Mouse (Mus musculus): ENCODE data around the gene Gm20388.
"Not testable (repeated sequence)": the region's sequence is repeated elsewhere in the genome, so short reads cannot be mapped to it uniquely, and the experiment has no call there.

Gene Gm20388

DNA sequence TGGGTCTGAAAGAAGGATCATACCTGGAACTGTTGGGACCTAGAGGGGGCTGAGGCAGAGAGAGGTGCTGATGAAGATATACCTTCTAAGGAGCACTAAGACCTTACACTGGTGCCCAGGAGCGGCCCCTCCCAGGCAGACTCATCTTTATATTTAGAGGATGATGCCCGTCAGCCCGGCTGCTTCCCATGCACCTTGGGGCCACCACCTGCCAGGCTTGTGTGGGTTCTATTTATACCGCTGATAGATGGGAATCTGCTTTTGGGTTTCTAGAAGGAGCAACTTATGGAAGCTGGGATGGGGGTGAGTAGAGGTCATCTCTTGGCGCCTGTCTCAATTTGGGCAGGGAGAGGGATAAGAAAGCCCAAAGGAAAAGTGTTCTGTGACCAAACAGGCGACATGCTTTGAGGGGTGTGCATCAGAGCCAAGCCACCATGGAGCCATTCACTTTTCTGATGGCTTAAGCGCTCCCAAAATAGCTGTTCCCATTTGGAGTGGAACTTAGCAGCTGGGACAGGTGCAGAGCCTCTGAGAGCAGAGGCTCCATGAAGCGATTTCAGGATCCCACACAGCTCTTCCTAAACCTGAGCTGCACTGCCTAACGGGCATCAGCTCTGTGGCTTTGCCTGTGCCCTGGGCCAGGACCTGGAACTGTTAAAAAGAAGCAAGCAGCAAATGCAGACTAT, 3985.2 kb downstream of the Gm20388 start:
- DNase-seq: no peak

DNA sequence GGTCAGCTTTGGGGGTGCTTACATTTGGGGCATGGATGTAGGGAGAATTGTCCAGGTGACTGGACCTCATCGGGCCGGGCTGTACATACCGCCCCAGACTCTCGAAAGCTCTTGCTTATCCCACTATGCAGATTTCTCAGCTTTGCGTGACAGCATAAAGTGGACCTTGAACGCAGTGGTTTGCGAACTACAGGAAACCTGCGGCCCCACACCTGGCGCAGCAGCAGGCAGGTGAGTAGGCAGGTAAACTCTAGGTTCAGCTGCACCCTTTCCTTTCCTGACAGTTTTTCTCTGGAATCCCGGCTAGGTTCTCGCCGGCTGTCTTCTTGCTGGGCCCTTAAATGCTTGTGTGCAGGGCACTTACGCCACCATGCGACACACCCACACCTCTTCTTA, 3985.7 kb downstream of the Gm20388 start:
- DNase-seq: no peak

DNA sequence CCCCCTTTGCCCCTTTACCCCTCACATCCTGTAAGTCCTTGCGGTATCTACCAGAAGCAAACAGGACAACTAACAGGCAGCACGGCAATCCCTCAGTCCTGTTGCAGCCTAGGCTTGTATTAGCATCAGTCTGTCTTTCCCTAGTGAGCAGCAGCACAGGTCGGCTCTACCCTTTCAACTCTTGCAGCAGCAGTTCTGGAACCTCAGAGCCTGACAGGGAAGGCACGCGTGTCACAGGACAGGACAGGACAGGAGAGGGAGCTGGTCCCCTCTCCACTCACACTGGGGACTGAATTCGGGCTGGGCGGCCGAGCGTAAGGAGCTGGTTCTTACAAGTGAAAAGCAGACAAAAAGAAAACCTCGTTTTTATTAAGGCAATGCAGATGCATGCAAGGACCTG, 3986.1 kb downstream of the Gm20388 start:
- no peak for DNase-seq

DNA sequence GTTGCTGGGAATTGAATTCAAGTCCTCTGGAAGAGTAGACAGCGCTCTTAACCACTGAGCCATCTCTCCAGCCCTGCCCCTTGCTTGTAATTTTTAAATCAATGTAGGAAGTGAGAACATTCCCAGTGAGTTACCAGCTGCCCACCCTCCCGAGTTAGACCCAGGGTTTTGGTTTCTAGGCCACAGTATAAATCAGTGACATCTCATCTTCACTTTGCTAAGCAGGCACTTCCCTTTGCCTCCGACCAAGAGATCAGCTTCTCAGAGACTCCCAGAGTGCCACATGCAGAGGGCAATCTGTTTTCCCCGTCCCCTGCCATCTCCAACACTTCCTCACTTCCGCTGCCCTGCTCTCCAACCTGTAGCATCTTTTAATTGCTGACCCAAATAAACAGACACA, 3987.9 kb downstream of the Gm20388 start:
- DNase-seq: no peak

DNA sequence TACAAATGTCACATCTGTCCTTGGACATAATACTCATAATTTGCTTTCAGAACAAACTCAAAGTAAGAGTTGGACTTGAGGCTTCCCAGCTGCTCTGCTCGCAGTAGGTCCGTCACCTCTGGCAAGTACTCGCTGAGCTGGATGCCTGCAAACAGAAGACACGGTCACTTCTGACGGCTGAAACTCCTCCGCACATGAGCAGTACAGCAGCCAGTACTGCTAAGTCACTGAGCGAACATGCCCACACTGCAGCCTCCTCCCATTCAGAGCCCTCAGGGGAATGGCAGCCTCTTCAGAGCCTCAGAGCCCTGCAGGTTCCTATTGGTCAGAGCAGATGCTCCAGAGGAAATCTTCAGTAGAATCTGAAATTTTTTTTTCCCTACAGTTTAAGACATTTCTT, 3988.7 kb downstream of the Gm20388 start:
- no peak for DNase-seq

DNA sequence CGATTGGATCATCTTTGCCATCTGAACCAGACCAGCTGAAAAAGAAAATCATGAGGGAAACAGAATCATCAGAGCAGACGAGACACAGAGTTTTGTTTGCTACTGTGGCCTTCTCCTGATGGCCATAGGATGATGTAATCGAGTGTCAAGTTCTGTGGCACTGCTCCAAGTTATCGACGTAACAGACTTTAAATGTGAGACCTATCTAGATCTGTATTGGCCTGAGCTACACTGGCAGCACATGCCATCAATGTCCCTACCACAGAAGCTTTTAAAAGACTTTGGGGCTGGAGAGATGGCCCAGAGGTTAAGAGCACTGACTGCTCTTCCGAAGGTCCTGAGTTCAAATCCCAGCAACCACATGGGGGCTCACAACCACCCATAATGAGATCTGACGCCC, 3992.0 kb downstream of the Gm20388 start:
- DNase-seq: no peak

DNA sequence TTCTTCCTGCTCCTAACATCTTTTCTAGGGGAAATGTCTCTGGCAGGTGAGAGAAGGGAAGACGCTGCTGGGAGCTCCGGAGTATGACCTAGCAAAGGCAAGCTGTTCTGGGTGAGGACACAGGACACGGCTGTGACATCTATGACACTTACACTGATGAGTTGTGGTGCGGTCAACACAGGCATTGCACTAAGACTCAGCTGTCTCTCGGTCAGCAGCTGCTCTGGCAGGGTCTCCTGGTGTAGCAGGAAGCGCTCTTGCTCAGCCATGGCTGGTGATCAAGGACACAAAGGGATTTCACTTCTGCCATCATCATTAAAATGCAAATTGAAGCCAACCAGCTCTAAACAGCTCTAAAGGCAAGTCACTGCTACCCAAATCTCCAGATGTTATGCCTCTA, 3997.0 kb downstream of the Gm20388 start:
- no peak for DNase-seq

DNA sequence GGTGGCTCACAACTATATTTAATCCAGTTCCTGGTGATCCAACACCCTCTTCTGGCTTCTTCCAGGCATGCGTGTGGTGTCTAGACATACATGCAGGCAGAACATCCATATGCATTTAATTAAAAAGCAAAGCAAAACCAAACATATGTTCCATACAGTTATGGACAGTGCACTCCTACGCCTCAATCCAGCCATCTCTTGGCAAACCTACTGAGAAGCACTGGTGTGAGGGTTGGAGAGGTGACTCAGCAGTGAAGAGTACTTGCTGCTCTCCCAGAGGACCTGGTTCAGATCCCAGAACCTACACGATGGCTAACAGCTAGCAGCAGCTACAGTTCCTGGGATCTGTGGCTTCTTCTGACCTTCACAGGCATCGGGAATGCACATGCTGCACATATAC, 4001.6 kb downstream of the Gm20388 start:
- DNase-seq: no peak

DNA sequence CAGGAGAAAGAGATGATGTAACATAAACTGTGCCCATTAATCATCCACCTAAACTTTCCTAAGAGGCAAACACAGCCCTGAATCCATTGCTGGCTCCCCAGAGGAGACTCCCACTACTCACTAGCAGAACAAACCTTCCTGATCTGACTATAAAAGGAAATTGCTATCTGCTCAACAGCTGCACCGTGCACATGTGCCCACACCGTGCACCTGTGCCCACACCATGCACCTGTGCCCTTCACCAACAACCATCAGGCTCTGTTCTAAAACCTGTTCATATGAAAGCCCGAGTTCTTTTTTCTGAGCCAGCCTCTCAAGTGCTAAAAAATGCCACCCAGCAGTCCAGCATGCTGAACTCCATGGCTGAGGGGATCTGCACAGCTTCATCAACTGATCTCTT, 4004.0 kb downstream of the Gm20388 start:
- no peak for DNase-seq

DNA sequence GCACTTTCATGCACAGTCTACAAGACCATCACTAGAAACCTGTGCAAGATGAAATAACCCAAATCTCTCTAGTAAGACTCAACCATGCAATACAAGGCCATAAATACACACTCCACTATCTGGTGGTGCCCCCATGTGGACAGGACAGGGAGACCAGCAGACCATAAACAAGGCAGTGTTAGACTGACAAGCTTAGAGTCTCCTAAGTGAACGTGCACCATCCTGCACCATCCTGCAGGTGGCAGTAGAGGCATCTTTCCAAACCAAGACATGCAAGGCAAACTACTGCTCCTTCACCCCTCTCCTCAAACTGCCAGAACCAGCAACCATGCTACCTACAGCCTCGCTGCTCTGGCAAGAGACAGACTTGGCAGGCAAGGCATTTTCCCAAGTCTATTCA, 4014.1 kb downstream of the Gm20388 start:
- peak; percentile 83 for DNase-seq

DNA sequence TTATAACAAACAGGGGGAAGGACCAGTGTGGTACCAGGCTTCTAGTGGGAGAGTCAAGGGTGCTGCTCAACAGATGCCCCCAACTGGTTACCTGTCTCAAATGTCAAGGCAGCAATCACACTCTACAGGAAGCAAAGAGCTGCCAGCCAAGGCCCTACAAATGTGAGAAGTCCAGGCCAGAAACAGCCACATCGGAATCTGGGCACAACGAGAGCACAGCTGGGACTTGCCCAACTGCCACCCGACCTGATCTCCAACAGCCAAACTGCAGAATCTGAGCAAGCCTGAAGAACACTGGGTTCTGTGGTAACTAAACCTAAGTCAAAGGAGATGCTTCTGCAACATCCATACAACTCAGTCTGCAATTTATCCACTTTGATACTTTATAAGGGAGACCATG, 4015.0 kb downstream of the Gm20388 start:
- DNase-seq: no peak

DNA sequence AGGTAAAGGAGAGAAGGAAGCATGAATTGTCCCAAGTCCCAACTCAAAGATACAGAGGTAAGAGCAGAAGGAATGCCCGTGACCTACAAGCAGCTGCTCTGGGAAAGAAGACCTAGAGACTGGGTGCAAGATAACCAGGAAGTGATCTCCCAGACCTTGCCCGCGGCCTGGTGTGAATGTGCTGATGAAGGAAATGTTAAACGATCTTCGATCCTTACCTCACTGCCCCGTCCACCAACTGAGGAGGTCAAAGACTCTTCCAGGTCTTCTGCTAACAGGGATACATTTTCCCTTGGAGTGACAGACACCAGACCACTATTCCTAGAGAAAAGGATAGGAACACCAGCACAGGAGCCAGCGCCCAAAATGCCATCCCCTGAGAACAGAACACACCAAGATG, 4018.4 kb downstream of the Gm20388 start:
- no peak for DNase-seq

DNA sequence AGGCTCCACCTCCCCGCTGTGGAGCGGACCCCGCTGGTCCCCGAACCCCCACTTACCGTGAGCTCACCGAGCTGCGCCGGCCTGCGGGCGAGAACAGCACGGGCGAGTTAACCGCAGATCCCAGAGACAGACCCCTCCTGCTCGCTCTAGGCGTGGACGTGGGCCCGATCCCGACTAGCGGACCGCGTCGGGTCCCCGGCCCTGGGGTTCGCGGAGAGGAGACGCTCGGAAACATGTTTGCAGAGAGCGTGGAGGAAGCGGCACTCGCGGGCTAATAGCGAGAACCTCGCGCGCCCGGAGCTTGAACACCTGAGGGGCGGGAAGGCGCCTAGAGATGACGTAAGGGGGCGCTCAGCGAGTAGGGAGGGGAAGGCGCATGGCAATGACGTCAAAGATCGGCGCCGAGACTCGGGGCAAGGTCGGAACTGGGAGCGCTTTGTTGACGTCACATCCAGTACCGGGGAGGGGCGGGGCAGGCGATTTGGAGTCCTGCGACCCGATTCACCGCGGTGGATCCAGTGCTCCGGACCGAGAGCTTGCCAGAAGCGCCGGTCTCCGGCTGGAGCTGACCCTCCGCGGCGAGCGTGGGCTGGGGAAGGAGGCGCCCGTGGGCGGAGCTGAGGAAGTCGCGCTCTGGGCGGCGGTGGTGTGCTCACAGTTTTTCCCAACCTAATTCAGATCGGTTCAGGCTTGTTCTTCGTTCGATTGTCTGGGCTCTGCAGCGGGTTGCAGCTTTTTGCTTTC, 4038.5 kb downstream of the Gm20388 start, which contains the start of gene Nup133:
TSS of gene Nup133 (minus strand) at position 324 of the 744 bp plus-strand sequence.
- DNase-seq: peak; percentile 98

DNA sequence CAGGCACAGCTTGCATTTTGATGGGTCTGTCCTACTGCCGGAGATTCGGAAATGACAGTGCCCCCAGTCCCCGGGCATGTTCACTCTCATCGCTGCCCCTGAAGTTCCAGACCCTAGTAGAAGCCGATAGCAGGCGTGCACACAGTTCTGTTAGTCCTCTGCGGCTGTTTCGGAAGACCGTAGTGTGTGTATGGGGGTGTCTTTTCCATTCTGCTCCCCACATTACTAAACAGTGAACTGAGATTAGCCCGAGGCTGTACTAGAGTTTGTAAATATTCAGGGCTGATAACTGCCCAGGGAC, 4039.0 kb downstream of the Gm20388 start:
- DNase-seq: no peak

DNA sequence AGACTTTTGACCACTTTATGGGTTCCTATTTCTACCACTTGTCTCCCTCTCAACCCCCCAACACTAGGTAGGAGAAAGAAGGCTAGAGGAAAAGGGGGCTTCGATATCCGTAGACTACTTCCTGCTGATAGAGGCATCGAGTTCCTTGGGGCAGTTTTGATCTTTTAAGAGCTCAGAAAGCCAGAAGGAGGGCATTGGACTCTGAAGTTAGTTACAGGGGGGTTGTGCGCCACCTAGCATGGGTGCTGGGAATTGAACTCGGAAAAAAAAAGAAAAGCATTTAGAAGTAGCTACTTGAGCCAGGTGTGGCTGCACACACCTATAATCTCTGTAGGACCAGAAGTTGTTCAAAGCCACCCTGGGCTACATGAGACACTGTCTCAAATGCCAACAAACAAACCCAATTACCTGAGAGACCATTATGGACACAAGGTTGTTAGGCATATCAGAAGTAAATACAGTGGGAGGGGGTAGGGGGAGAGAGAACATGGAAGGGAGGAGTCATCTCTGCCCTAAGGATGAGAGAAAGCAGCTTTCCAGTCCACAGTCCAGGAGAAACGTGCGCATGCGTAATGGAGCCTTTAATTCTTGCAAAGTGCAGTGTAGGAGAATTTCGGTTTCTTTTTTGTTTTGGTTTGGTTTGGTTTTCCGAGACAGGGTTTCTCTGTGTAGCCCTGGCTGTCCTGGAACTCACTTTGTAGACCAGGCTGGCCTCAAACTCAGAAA, 4039.6 kb downstream of the Gm20388 start:
- peak; percentile 74 for DNase-seq

DNA sequence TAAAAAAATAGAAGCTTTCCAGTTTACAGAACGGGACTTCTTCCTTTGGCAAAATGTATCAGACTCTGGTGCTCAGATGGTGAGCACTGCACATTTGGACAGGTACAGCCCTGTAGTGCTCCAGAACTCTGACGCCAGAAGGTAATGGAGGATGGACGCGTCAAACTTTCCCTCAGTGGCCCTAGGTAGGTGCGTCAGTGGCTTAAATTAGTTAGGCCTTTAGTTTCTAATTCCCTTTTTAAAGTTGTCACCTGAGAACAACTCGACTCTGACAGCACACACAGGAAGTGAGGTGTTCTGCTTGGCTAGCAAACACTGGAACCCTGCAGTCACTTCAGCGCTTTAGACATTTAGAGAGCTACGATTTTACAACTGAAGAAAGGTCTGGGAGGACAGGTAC, 4043.0 kb downstream of the Gm20388 start:
- no peak for DNase-seq

DNA sequence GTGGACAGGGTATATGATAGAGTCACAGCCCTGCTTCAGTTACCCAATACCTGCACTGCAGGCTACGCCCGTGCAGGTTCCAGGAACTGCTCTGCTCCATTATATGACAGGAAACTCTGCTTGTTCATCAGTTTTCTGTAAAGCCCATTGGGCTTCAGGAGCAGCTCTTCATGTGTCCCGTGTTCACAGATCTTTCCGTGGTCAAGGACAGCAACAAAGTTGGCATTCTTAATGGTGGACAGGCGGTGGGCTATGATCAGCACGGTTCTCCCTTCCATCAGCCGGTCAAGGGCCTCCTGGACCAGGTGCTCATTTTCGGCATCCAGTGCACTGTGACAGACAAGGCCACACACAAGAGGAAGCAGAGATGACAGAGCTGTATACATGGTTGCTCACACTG, 4043.6 kb downstream of the Gm20388 start:
- DNase-seq: no peak

DNA sequence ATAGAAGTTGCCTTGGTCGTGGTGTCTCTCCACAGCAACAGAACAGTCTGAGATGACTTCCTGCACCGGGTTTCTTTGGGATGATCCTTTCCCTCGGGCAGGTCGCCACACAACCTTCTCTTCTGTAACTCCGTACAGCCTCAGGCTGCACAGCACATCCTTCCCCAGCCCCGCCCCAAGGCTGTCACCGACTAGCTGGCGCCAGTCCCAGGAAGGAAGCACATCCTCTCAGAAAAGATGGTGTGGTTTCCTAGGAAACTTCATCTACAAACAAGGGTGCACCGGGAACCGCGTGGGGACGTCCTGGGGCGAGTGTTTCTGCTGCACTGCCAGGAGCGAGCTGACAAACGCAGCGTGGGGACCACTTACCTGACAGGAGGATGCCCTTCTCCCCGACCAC, 4047.5 kb downstream of the Gm20388 start:
- no peak for DNase-seq

DNA sequence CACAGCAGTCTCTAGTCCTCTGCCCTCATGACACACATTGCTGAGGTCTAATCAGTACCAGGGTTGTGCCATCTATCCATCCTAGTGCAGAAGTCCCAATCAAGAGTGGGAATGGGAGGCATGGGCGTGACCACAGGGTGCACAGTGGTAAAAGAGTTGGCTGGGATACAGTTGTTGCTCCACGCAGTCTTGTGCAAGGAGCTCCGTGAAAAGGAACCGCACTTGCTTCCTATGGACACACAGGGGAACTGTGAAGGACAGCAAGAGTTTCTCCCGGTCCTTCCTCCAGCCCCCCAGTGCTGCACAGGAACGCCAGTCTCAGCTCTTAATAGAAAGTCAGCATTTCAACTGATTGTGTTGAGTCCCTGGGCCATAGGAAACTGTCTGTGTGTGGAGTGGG, 4048.8 kb downstream of the Gm20388 start:
- no peak for DNase-seq

DNA sequence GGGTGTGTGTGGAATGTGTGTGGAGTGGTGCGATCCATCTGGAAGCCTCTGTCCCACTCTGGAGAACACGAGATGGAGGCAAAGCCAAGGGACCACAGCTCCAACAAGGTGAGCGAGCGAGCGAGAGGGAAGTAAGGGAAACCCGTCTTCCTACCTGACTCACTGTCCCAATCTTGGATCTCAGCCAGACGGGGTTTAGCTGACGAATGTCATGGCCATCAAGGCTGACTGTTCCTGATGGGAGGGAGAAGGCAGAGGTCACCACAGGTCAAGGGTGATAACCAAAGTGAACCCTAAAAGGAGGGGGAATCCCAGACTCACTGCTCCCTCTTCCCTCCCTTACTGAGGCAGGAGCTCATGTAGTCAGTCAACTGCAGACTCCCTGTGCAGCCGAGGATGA, 4049.4 kb downstream of the Gm20388 start:
- DNase-seq: no peak

DNA sequence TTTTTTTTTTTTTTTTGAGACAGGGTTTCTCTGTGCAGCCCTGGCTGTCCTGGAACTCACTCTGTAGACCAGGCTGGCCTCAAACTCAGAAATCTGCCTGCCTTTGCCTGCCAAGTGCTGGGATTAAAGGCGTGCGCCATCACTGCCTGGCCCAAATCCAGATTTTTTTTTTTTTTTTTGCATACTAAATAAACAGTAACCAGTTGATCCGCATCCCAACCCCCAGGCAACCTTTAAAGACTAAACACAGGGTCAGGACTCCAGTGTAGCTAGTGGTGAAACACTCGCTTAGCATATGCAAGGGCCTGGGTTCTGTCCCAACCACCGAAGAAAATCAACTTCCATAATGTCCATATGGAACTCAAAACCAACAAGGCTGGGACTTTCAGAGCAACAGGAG, 4049.9 kb downstream of the Gm20388 start:
- DNase-seq: not testable (repeated sequence)

DNA sequence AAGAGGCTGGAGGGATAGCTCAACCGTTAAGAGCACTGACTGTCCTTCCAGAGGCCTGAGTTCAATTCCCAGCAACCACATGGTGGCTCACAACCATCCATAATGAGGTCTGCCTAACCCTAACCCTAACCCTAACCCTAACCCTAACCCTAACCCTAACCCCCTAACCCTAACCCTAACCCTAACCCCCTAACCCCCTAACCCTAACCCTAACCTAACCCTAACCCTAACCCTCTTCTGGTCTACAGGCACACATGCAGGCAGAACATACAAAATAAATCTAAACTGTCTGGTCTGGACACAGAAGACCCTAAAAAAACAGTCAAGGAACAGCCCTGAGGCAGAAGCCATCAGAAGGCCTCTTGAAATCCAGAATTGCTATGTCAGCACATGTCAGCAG, 4050.7 kb downstream of the Gm20388 start:
- no peak for DNase-seq

DNA sequence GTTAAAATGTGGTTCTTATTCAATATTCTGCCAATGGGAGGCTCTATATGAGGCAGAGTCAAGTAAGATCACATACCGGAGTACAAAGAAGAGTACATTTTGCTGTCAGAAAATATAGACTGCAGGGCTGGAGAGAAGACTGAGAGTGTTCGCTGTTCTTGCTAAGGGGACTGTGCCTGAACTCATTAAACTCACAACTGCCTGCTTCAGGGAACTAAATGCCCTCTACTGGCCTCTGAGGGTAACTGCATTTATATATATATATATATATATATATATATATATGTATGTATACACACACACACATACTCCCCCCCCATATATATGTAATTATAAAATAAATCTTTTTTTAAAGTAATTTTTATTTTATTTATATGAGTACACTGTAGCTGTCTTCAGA, 4056.3 kb downstream of the Gm20388 start:
- DNase-seq: peak; percentile 56

DNA sequence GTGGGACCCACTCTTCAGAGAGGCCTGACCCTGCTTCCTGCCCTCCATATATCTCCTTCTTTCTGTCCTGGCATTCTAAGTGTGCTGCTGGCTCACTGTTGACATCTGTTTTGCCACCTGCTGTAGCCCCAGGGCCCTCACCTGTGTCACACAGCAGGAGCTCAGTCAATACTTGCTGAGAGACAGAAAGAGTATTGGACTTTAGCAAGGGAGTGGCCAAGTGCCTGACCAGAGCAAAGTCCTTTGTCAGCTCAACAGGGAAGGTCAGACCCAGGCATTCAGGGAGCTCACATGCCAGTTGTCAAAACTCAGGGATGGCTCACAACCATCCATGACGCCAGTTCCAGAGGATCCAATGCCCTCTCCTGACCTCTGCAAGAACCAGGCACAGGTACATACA, 4062.9 kb downstream of the Gm20388 start:
- no peak for DNase-seq
